Mouse (Mus musculus) c-Kit-positive CD71-positive TER-119-negative erythroid progenitor cells, embryonic 14.5 days (primary cell): ENCODE data around the gene Col4a3bp.
"Not testable (repeated sequence)": the region's sequence is repeated elsewhere in the genome, so short reads cannot be mapped to it uniquely, and the experiment has no call there.

Source experiments
- DNase-seq: peaks from one replicate; pipeline ENCODE4 v3.0.0-alpha.2; 2013; ENCODE audit warnings: low read depth

Col4a3bp gene

GRCm38 (mm10) chr13:96653041-96653440, 110.6 kb downstream of the Col4a3bp start:
- no peak for DNase-seq

GRCm38 (mm10) chr13:96656673-96657072, 114.3 kb downstream of the Col4a3bp start:
- DNase-seq: no peak

- DNase-seq: no peak
These were observed 116.5 kb downstream of the Col4a3bp start for GRCm38 (mm10) chr13:96658936-96659335.

GRCm38 (mm10) chr13:96660095-96660860, 117.9 kb downstream of the Col4a3bp start:
- DNase-seq: no peak

GRCm38 (mm10) chr13:96663120-96663519, 120.7 kb downstream of the Col4a3bp start:
- not testable (repeated sequence) for DNase-seq

- DNase-seq: no peak
These were observed 122.1 kb downstream of the Col4a3bp start for GRCm38 (mm10) chr13:96664419-96664974.

GRCm38 (mm10) chr13:96670019-96670405, 127.6 kb downstream of the Col4a3bp start:
- peak; percentile 20 for DNase-seq

GRCm38 (mm10) chr13:96670406-96671077, 128.1 kb downstream of the Col4a3bp start, which contains the start of gene Hmgcr:
Hmgcr (minus strand) TSS chr13:96670936.
- DNase-seq: peak; percentile 94

GRCm38 (mm10) chr13:96671078-96671905, 128.9 kb downstream of the Col4a3bp start:
- peak; percentile 28 for DNase-seq

GRCm38 (mm10) chr13:96671906-96672234, 129.5 kb downstream of the Col4a3bp start:
- DNase-seq: peak; percentile 21

- DNase-seq: peak; percentile 34
These were observed 129.9 kb downstream of the Col4a3bp start for GRCm38 (mm10) chr13:96672276-96672675.

GRCm38 (mm10) chr13:96673817-96674216, 131.4 kb downstream of the Col4a3bp start:
- DNase-seq: no peak

GRCm38 (mm10) chr13:96675756-96676155, 133.3 kb downstream of the Col4a3bp start:
- no peak for DNase-seq

GRCm38 (mm10) chr13:96677071-96677470, 134.7 kb downstream of the Col4a3bp start:
- DNase-seq: no peak

GRCm38 (mm10) chr13:96678616-96679015, 136.2 kb downstream of the Col4a3bp start:
- no peak for DNase-seq

GRCm38 (mm10) chr13:96680163-96681087, 138.0 kb downstream of the Col4a3bp start:
- no peak for DNase-seq

- DNase-seq: no peak
These were observed 138.7 kb downstream of the Col4a3bp start for GRCm38 (mm10) chr13:96681088-96681620.

GRCm38 (mm10) chr13:96684779-96685178, 142.4 kb downstream of the Col4a3bp start:
- DNase-seq: no peak

- DNase-seq: no peak
These were observed 144.8 kb downstream of the Col4a3bp start for GRCm38 (mm10) chr13:96687261-96687660.
